Mouse (Mus musculus) lung, postnatal 0 days (tissue): ENCODE data around the gene March1. TPM values are rescaled to one million over a fixed set of nuclear protein-coding genes. Genes with fewer than 3 reads are reported as not detected.
A peak's percentile ranks its signal among the peaks of the same experiment; 100 is the strongest.

Experiments
- ATAC-seq: fragments of 200-750 bp; cut with Nextera tagmentation; 2 replicates; pipeline ENCODE4 v1.8.0; 2017; ENCODE audit warnings: moderate library complexity
- DNase-seq: peaks from one replicate; pipeline ENCODE4 v3.0.0-alpha.2; 2016; ENCODE audit warnings: low spot score
- H3K27ac ChIP-seq: fragments of 300-500 bp; sonication (generic); 2 replicates; pipeline ENCODE4 v1.5.1; 2014; ENCODE audit warnings: antibody characterized with exemption, mild to moderate bottlenecking, low read length, mixed read lengths
- H3K27me3 ChIP-seq: fragments of 300-500 bp; sonication (generic); replicated peaks from 2 replicates; pipeline ENCODE4 v1.6.1; 2014; ENCODE audit warnings: low read length, mixed read lengths; ENCODE audit not compliant: insufficient read depth
- H3K36me3 ChIP-seq: fragments of 300-500 bp; sonication (generic); 2 replicates; pipeline ENCODE4 v1.6.1; 2014; ENCODE audit warnings: low read length, mixed read lengths; ENCODE audit not compliant: insufficient read depth
- H3K4me1 ChIP-seq: fragments of 300-500 bp; sonication (generic); 2 replicates; pipeline ENCODE4 v1.6.1; 2014; ENCODE audit warnings: antibody characterized with exemption, low read depth, low read length, mixed read lengths; ENCODE audit not compliant: insufficient read depth
- H3K4me2 ChIP-seq: fragments of 300-500 bp; sonication (generic); replicated peaks from 2 replicates; pipeline ENCODE4 v1.6.1; 2014; ENCODE audit warnings: low read depth, mild to moderate bottlenecking, low read length, moderate library complexity, mixed read lengths
- H3K4me3 ChIP-seq: fragments of 300-500 bp; sonication (generic); 2 replicates; pipeline ENCODE4 v1.5.1; 2014; ENCODE audit warnings: low read depth, low read length
- H3K9ac ChIP-seq: fragments of 300-500 bp; sonication (generic); replicated peaks from 2 replicates; pipeline ENCODE4 v1.6.1; 2014; ENCODE audit warnings: low read depth, mild to moderate bottlenecking
- H3K9me3 ChIP-seq: fragments of 300-500 bp; sonication (generic); 2 replicates; pipeline ENCODE4 v1.6.1; 2016; ENCODE audit warnings: low read length, mixed read lengths
- CTCF ChIP-seq: IDR thresholded peaks from 2 replicates; pipeline ENCODE4 v1.5.1; 2016; ENCODE audit warnings: antibody characterized with exemption, mild to moderate bottlenecking
- EP300 ChIP-seq: IDR thresholded peaks from 2 replicates; pipeline ENCODE4 v1.6.1; 2016; ENCODE audit warnings: antibody characterized with exemption, mild to moderate bottlenecking, control low read depth
- WGBS: fragments of 180-500 bp; shearing (Covaris S2); extraction: QIAGEN DNeasy Blood & Tissue Kit; methylation state at CpG from one replicate; pipeline ENCODE4 v1.1.7; 2014; 5-methylcytosine and 5-hydroxymethylcytosine counted together
- polyA plus RNA-seq: library from polyadenylated mRNA; unstranded; fragments of >200 nt; fragmentation: Nextera tagmentation; extraction: Ambion mirVana; gene quantifications from 2 replicates; pipeline ENCODE4 v1.2.1, GENCODE M21; 2015

March1 gene
- polyA plus RNA-seq, 1 experiment from 2014 or later = 1.1 TPM

DNA sequence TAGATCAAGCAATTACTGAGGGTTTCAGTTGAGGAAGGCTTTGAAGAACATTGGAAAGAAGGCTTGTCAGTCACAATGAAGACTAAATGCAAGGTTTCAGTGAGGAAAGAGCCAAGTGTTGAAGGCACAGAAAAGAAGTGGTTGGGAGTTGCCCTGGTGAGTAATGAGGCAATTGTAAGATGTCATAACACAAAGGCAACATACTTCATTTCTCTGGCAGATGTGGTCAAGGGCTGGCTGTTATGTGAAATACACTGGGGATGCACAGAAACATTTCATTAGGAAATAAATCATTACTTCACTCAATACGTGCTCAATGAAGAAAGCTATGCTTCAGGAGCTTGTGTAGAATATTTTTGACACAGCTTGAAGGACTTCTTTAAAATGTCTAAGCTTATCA is 725.2 kb downstream of the March1 start:
- Histone ChIP-seq H3K4me3 (no peak overlapping the region), H3K4me1 (no peaks in the 10 kb centered on the region), H3K9ac (no peak overlapping the region), H3K27ac (no peak overlapping the region), H3K4me2 (no peak overlapping the region), H3K9me3 (no peaks in the 10 kb centered on the region), H3K27me3 (no peaks in the 10 kb centered on the region), H3K36me3 (no peaks in the 10 kb centered on the region)
- peak; percentile 19 for DNase-seq
- 71% methylated on average over 1 of the region's 1 CpGs for WGBS
- ATAC-seq = no peak
- TF ChIP-seq CTCF (no peak), EP300 (no peak)

DNA sequence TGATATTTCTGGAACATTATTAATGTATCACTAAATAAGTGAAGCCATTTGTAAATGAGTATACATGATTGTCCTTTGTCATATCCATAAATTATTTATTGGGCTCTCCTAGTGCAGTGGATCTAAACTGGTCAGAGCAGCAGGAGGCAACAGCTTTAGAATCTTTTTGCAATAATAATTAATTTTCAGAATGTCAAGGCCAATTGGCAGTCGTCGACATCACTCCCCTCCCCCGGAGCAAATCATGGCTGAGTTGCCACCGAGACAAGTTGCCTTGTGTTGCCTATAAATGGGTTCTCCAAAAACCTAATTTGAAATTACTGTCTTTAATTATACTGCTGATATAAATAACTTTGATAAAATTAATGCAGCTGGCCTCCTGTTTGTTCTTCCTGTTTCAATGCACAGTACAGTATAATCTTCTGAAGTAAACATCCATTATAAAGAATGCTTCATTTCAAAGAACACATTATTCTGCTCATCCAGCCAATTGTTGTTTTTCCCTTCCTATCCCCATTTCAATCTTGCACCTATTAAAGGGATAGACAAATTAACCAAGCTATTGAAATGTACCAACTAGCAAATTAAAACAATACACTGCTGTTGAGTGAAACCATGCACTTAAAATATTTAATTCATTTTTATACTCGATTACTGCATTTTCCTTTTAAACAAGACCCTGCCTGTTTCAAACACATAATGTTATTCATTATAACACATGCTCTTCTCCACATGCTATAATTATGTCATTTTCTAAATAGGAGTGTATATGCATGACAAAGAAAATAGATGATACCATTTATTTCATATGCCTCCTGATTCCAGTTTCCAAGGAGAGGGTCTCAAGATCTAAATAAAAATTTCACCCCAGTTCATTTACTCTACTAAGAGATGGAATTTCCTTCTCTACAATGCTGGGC is 745.4 kb downstream of the March1 start:
- TF ChIP-seq EP300 (no peak), CTCF (no peak)
- ATAC-seq = no peak

DNA sequence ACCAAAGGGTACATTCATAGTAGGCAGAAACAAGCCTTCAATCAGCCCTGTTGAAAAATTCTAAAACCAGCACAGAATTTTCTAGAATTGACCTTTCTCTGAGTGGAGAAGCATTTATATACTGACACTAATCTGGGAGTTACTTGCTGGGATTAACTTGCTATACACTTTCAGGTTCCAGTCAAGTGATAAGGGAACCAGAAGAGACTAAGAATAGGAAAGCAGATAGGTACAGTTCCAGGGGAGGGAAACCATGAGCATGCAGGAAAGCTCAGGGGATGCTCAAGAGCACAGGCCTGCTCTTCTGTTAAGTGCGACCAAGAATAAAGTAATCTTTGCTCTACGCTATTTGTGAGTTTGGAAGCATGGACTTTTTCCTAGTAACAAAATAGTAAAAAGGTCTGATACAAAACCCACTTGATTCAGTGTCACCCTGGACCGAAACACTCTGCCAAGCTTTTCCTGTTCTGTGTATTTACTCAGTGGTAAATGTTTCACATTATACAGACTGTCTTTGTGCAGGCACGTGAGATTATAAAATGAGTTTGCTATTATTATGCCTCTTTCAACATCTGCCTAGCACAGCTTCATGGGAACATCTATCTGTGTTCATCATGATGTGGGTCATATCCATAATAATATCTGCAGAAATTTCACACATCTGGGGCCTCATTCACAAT is 766.1 kb downstream of the March1 start:
- no peaks in the 10 kb centered on the region for H3K36me3 ChIP-seq
- no peak overlapping the region for H3K4me3 ChIP-seq
- WGBS = 52% methylated on average over 4 of the region's 4 CpGs
- no peak overlapping the region for H3K27ac ChIP-seq
- H3K4me1 ChIP-seq = no peaks in the 10 kb centered on the region
- no peak overlapping the region for H3K4me2 ChIP-seq
- no peak for TF ChIP-seq CTCF
- TF ChIP-seq EP300 = no peak
- H3K9me3 ChIP-seq = no peaks in the 10 kb centered on the region
- DNase-seq = no peak
- H3K27me3 ChIP-seq = no peaks in the 10 kb centered on the region
- H3K9ac ChIP-seq = no peak overlapping the region
- no peak for ATAC-seq

More for the DNA sequence above, 745.4 kb downstream of the March1 start:
- H3K27ac ChIP-seq = no peak overlapping the region
- H3K4me1 ChIP-seq = no peaks in the 10 kb centered on the region
- H3K36me3 ChIP-seq = no peaks in the 10 kb centered on the region
- H3K9ac ChIP-seq = no peak overlapping the region
- no peak for DNase-seq
- H3K4me3 ChIP-seq = no peak overlapping the region
- WGBS = 78% methylated on average over 5 of the region's 5 CpGs
- H3K9me3 ChIP-seq = no peaks in the 10 kb centered on the region
- no peak overlapping the region for H3K4me2 ChIP-seq
- H3K27me3 ChIP-seq = no peaks in the 10 kb centered on the region

DNA sequence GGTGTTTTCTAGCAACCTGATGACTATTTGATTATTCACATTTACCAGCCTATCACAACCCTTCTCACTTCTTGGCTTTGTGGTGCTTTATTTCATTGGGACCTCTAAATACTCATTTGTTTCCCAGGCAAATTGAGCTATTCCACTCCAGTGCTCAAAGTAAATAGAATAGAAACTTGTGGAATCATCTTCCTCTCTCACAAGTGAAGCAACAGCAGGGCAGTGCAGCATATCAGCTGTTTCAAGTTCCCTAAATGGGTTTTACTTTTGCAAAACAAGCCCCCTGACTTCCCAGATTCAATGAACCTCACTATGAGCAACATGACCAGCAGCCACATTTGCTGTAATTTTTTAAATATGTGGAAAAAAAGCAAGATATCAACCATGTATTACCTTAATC is 768.3 kb downstream of the March1 start:
- ATAC-seq = no peak
- H3K36me3 ChIP-seq = no peaks in the 10 kb centered on the region
- peak; percentile 15 for DNase-seq
- no peaks in the 10 kb centered on the region for H3K4me1 ChIP-seq
- no peak overlapping the region for H3K4me2 ChIP-seq
- no peak overlapping the region for H3K27ac ChIP-seq
- no peaks in the 10 kb centered on the region for H3K27me3 ChIP-seq
- no peak overlapping the region for H3K4me3 ChIP-seq
- H3K9me3 ChIP-seq = no peaks in the 10 kb centered on the region
- TF ChIP-seq EP300 = no peak
- no peak for TF ChIP-seq CTCF
- H3K9ac ChIP-seq = no peak overlapping the region

DNA sequence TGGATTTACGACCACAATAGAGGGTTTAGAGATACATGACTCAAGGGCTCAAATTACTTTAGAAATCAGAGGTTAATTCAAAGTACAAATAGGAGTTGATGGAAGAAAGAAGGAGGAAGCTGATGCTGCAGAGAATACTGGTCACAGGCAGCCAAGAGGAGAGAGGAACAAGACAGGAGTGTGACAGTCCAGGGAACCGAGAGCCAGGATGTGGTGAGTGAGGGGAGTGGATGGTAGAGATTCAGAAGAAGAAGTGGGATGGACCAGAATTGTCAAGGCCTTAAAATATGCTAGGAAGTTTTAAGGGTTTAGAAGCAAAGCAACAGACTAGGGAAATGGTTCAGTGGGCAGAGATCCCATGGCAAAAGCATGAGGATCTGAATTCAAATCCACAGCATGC is 771.0 kb downstream of the March1 start:
- Histone ChIP-seq H3K4me1 (no peaks in the 10 kb centered on the region), H3K9ac (no peak overlapping the region), H3K27ac (no peak overlapping the region), H3K4me3 (no peak overlapping the region), H3K27me3 (no peaks in the 10 kb centered on the region), H3K4me2 (no peak overlapping the region), H3K9me3 (no peaks in the 10 kb centered on the region), H3K36me3 (no peaks in the 10 kb centered on the region)
- WGBS = 62% methylated on average over 2 of the region's 2 CpGs
- no peak for TF ChIP-seq EP300
- no peak for TF ChIP-seq CTCF
- ATAC-seq = no peak
- no peak for DNase-seq

DNA sequence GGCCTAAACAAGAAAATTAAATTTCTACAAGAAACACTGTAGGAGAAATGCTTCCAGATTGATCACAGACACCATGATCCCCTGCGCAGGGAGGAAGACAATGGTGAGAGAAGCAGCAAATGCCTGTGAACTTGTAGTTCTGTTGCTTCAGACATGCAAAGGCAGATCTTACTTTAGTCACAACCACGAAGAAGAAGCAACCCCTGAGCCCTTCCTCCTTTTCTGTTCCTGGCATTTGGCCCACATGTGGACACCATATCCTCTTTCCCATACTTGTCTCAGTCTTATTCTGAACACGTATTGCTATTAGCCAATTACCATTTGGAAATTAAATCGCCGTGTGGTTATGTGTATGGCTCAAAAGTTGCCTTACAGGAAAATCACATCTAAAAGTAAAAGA is 773.9 kb downstream of the March1 start:
- WGBS = 79% methylated on average over 5 of the region's 5 CpGs
- Histone ChIP-seq H3K27me3 (no peaks in the 10 kb centered on the region), H3K4me1 (no peaks in the 10 kb centered on the region), H3K4me2 (no peak overlapping the region), H3K27ac (no peak overlapping the region), H3K9me3 (no peaks in the 10 kb centered on the region), H3K4me3 (no peak overlapping the region), H3K36me3 (no peaks in the 10 kb centered on the region), H3K9ac (no peak overlapping the region)
- DNase-seq (peak; percentile 29), ATAC-seq (no peak)
- TF ChIP-seq CTCF (no peak), EP300 (no peak)
